Mouse (Mus musculus) C2C12 (cell line): ENCODE measurements around the gene Adam23.

ENCODE experiments used
- CTCF ChIP-seq: IDR thresholded peaks from one replicate; pipeline ENCODE4 v1.5.1; 2011; ENCODE audit not compliant: control insufficient read depth, insufficient read depth, insufficient read length
- FOSL1 ChIP-seq: IDR thresholded peaks from one replicate; pipeline ENCODE4 v1.8.0; 2011; ENCODE audit warnings: mild to moderate bottlenecking, low read length; ENCODE audit not compliant: poor library complexity, insufficient read depth, severe bottlenecking

DNA sequence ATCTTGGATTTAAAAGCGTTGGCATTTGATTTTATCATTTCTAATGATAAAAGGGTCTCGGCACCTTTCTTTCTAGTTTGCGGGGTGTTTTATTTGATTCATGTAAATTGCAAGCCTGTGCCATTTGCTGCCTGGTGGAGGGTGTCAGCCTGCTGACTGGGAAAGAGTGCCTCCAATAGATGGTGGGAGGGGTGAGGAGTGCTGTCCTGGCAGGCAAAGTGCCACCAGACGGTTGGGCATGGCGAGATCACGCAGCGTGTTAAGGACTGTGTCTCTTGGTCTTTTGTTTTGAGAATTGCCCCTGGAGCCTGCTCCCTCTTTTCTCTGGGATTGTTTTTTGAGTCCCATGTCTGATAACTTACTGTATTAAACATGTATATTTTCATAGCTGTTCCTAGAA lies 126.5 kb downstream of the Adam23 start:
- TF ChIP-seq FOSL1 (no peak), CTCF (no peak)
